Mouse (Mus musculus): ENCODE results near the gene Pdia2.
"Not testable (repeated sequence)": the region's sequence is repeated elsewhere in the genome, so short reads cannot be mapped to it uniquely, and the experiment has no call there.

Pdia2 gene

DNA sequence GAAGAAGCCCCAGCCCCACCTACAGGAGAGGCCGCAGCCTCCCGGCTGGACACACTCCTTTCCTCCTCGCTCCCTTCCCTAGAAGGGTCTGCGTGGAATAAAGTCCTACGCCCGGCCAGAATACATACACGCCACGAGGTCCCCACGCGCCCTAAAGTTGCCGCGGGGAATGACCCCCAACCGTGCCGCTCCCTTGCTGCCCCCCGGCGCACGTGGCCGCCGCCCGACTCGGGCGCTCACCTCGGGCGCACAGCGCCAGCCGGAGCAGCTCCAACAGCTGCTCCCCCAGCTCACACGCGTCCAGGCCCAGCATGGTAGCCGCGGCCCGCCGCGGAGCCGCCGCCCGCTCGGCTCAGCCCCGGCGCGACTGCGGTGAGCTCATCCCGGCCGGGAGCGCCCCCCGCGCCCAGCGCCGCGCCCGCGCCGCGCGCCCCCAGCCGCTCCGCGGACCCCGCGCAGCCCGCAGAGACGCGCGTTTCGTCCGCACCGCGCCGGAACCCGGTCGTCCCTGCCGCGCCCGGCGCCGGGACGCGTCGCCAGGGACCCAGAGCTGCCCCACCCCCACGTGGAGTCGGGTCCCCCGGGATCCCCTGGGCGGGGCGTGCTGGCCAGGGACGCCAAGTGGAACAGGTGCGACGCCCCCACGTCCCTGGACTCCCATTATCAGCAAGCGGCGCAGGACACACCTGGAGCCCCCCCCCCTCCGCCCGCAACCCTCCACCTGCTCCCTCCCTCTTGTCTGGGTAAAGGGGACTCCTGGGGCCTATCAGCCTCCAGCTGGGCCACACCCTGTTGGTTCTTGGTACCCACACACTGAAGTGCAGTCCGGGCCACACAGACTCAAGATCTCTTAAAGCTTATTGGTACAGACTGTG, 2.2 kb upstream of the Pdia2 start:
- no peak for DNase-seq (ENCODE audit: low spot score)

DNA sequence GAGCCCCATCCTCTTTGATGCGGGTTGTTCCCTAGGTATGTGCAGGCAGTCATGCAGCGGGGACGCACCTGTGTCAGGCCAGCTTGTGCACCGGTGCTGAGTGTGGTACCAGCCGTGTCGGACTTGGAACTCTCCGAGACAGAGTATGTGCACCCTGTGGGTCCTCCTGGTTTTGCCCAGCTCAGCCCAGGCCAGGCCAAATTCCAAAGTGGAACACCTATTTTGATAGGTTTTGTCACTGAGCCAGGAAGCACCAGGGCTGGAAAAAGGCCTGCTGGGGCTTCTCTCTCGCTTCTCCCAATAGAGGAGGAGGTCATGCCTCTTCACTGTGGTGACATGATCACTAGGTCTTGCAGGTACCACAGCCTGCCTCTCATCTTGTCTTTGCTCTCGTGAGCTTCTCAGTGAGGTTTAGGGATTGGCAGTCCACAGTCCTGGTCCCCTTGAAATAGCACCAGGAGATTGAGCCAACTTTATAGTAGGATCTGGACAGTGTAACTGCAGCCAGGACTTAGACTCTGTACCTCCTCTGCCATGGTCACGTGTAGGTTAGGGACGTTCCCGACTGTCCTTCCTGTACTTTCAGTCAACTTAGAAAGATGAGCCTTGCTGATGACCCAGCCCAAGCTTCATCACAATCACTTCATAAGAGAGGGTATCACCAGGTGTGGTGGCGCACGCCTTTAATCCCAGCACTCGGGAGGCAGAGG, 6.3 kb downstream of the Pdia2 start:
- no peak for DNase-seq (ENCODE audit: low spot score)

DNA sequence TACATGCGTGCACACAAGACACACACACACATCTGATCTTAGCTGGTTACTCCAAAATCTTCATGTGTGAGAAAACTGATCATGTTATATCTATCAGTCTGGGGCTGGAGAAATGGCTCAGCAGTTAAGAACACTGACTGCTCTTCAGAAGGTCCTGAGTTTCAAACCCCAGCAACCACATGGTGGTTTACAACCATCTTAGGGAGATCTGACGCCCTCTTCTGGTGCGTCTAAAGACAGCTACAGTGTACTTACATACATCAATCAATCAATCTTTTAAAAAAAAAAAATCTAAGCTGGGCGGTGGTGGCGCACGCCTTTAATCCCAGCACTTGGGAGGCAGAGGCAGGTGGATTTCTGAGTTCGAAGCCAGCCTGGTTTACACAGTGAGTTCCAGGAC, 7.4 kb downstream of the Pdia2 start:
- not testable (repeated sequence) for DNase-seq (ENCODE audit: low spot score)

DNA sequence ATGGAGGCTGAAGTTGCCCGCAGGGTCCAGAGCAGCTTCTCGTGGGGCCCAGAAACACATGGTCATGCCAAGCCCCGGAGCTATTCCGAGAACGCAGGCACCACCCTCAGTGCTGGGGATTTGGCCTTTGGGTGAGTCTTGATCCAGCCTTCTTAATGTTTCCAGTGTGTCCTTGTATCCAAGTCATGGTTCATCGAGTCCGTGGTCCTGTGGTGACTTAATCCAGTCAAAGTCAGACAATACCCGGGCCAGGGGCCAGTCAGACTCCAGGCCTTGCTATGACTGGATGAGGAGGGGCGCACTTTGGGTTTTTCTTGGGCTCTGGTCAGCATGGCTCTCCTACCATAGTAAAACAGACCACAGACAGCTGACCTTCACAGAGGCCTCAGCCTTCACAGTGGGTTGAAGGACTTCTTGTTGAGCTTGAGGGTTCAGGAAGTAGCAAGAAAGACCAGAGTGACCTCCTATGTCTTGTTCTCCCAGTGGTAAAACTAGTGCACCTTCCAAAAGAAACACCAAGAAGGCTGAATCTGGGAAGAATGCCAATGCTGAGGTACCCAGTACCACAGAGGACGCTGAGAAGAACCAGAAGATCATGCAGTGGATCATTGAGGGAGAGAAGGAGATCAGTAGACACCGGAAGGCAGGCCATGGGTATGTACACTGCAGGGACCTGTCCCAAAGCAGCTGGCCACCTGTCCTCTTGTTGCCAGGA, 10.6 kb downstream of the Pdia2 start:
- no peak for DNase-seq (ENCODE audit: low spot score)

DNA sequence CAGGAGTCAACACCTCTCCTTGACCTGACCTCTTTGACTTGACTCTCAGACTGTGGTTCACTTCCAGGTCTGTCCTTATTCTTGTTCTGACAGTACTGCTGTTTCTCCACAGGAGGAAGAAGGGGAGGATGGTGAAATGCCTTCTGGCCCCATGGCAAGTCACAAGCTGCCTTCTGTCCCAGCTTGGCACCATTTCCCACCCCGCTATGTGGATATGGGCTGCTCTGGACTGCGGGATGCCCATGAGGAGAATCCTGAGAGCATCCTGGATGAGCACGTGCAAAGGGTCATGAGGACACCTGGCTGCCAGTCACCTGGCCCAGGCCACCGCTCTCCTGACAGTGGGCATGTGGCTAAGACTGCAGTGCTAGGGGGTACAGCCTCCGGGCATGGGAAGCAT, 11.3 kb downstream of the Pdia2 start:
- no peak for DNase-seq (ENCODE audit: low spot score)

DNA sequence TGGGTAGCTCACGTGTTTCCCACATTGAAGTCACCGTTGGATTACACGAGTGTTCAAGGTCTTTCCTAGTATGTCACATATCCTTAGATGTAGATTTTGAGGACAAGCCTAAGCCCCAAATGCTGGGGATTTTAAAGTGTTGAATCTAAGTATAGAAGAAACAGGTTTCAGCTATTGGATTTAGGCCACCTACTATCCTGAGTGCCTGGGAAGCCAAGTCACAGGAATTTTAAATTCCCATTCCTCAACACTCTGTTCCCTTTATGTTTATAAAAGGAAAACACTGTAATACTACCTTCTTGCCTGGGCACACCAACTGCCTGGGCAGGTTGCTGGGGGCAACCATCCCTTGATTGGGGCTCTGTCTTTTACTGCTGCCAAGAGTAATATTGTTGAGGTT, 17.7 kb downstream of the Pdia2 start:
- DNase-seq (ENCODE audit: low spot score): no peak

DNA sequence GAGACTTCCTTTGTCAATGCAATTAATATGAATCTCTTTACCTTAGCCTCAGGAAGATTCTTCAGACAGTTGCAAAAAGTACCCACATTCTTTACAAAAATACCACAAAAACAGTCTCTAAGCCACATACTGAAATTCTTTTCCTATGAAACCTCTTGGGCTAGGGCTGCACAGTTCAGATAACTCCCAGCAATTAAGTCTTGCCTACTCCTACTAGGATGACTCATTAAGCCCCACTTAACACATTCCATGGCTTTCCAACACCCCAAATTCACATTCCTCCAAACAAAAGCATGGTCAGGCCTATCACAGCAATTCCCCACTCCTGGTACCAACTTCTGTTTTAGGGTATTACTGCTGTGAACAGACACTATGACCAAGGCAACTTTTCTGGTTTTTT, 20.3 kb downstream of the Pdia2 start:
- no peak for DNase-seq (ENCODE audit: low spot score)

DNA sequence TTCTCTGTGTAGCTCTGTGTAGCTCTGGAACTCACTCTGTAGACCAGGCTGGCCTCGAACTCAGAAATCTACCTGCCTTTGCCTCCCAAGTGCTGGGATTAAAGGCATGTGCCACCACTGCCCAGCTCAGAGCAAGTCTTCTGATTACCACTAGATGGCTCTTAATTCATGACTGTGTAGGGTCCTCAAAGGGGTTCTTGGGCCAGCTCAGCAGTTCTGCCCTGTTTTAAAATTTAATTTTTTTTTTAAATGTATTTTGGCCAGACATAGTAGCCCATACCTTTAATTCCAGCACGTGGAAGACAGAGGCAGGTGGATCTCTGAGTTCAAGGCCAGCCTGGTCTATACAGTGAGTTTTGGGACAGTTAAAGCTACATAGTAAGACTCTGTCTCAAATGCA, 23.6 kb downstream of the Pdia2 start:
- DNase-seq (ENCODE audit: low spot score): not testable (repeated sequence)

DNA sequence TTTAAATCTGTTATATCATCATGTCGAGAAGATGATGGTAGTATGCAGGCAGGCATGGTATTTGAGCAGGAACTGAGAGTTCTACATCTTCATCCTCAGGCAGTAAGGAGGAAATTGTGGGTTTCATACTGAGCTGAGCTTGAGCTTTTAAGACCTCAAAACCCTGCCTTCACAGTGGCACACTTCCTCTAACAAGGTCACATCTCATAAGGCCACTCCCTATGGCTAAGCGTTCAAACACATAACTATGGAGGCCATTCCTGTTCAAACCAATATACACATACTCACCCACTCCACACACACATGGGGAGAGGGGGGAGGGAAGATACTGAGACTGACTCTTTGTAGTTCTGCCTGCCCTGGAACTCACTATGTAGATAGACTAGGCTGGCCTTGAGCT, 30.8 kb downstream of the Pdia2 start:
- DNase-seq (ENCODE audit: low spot score): peak; percentile 61

DNA sequence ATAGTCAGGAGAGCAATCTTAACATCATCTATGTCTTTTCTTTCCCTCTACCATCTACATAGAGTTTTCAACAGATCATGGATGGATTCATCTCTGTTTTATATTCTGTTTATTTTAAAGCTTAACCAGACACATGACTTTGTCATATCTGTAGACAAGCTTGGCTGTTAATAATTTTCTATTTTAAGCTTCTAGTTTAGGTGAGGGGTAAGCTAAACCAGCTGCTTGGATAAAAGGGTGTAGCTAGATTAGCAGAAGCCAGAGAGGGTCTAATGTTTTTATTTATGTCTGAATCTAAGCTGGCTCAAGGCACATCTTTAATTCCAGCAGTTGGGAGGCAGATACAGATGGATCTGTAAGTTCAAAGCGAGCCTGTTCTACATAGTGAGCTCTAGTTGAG, 36.2 kb downstream of the Pdia2 start:
- no peak for DNase-seq (ENCODE audit: low spot score)

DNA sequence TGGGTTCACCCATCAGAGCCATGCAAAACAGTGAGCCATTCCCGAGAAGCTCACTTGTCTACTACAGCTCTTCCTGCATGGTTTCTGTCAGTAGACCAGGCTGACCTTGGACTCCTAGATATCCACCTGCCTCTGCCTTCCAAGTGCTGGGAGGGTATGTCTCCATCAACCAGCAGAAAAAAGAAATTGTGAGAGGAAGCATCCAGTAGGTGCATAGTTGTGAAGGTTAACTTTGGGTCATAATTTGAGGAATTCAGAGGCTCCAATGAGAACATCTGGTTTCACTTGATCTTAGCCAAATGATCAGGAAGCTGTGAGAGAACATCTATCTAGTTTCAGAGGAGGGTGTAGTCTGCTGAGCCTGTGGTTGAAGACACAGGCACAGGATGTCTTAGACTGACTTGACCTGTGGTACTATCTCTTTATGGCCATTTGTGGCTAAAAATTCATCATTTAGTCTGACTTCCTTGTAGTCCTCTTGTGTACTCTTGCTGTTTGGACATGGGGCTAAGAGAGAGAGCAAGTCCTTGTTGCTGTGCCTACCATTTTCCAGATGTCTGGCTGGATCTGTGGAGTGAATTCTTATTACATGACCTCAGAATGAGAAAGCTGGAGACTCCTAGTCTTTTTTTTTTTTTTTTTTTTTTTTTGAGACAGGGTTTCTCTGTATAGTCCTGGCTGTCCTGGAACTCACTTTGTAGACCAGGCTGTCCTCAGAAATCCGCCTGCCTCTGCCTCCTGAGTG, 46.8 kb downstream of the Pdia2 start:
- DNase-seq (ENCODE audit: low spot score): no peak

DNA sequence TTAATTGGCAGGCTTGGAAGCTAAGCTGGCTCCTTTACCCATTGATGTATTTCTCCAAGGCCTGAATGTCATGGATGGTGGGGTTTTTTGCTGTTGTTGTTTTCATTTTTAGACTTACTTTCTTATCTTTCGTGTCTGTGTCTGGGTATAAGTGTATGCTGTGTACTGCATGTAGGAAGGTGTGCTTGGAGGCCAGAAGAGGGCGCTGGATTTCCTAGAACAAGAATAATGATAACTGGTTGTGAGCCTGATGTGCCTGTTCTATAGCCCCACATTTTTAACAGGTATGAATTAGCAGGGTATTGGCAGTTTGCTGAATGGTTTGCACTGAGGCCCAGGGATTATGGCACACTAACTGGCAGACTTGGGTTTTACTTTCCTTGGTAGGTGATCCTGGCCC, 49.8 kb downstream of the Pdia2 start:
- DNase-seq (ENCODE audit: low spot score): no peak
